Mouse (Mus musculus): ENCODE measurements around the gene Uqcrc2. TPM values are rescaled to one million over a fixed set of nuclear protein-coding genes. Genes with fewer than 3 reads are reported as not detected.

Gene Uqcrc2
- 99.1 and 116 TPM in 2 replicates for polyA plus RNA-seq (2012; rRNA removed)

GRCm38 (mm10) chr7:120634711-120635361, at the start of gene Uqcrc2:
Gene Uqcrc2 (plus strand): TSS chr7:120635176.

GRCm38 (mm10) chr7:120670153-120670875, 35.3 kb downstream of the Uqcrc2 start, which contains the start of gene Pdzd9:
Gene Pdzd9 (minus strand): TSS chr7:120670343.

GRCm38 (mm10) chr7:120677001-120677643, 42.1 kb downstream of the Uqcrc2 start, which contains the start of gene Mosmo:
Gene Mosmo (plus strand): TSS chr7:120677618.

Other genes starting within 250 kb of the Uqcrc2 start
- gene Abca16, start 225.5 kb upstream of the Uqcrc2 start, polyA plus RNA-seq (2012; rRNA removed): not detected in 2 replicates
- 0.06 TPM in 1 of 2 replicates, not detected in the other for gene Pdzd9, start 35.2 kb downstream of the Uqcrc2 start, polyA plus RNA-seq (2012; rRNA removed)
- 10.3 and 10.6 TPM in 2 replicates for gene Mosmo, start 42.4 kb downstream of the Uqcrc2 start, polyA plus RNA-seq (2012; rRNA removed)
- gene Vwa3a, start 104.1 kb downstream of the Uqcrc2 start, polyA plus RNA-seq (2012; rRNA removed): 0.02 and 0.03 TPM in 2 replicates
- gene Gm5737, start 177.2 kb downstream of the Uqcrc2 start, polyA plus RNA-seq (2012; rRNA removed): not detected in 2 replicates
- gene Eef2k, start 207.7 kb downstream of the Uqcrc2 start, polyA plus RNA-seq (2012; rRNA removed): 28.6 and 30.2 TPM in 2 replicates